Mouse (Mus musculus) heart, adult 18-20 months (tissue): ENCODE measurements at regions not wholly inside any gene's neighbourhood (a gene's known extent, or its start where the extent isn't known, plus 50 kb on each side); places are given as distances from the start of the nearest gene placed in this dataset.
"Not testable (repeated sequence)": the region's sequence is repeated elsewhere in the genome, so short reads cannot be mapped to it uniquely, and the experiment has no call there.

Experiments used
- DNase-seq, 2 experiments: peaks; one replicate each; pipeline ENCODE4 v3.0.0; 2021 to 2022; ENCODE audit warnings: mixed read lengths in 1 of 2

- peak; percentile 11 to 15 for DNase-seq
These were observed 779.7 kb downstream of the Cetn3 start for GRCm38 (mm10) chr13:82562576-82562975.

- DNase-seq = no peak
These were observed 788.0 kb downstream of the Cetn3 start for GRCm38 (mm10) chr13:82570925-82571324.

GRCm38 (mm10) chr13:82577937-82578336 is 795.1 kb downstream of the Cetn3 start:
- no peak for DNase-seq

- no peak for DNase-seq
These were observed 803.5 kb downstream of the Cetn3 start for GRCm38 (mm10) chr13:82586335-82586734.

GRCm38 (mm10) chr13:82593831-82594230 is 811.0 kb downstream of the Cetn3 start:
- no peak for DNase-seq

GRCm38 (mm10) chr13:82595566-82595965 is 812.7 kb downstream of the Cetn3 start:
- no peak for DNase-seq

GRCm38 (mm10) chr13:82605868-82606267 is 823.0 kb downstream of the Cetn3 start:
- not testable (repeated sequence) for DNase-seq

- DNase-seq = no peak
These were observed 836.3 kb downstream of the Cetn3 start for GRCm38 (mm10) chr13:82619005-82619653.

GRCm38 (mm10) chr13:82620036-82620435 is 837.2 kb downstream of the Cetn3 start:
- DNase-seq = no peak

GRCm38 (mm10) chr13:82620749-82621148 is 837.9 kb downstream of the Cetn3 start:
- DNase-seq = no peak

- not testable (repeated sequence) for DNase-seq
These were observed 845.9 kb downstream of the Cetn3 start for GRCm38 (mm10) chr13:82628727-82629126.
